Mouse (Mus musculus): ENCODE measurements around the gene Vim.
A peak's percentile ranks its signal among the peaks of the same experiment; 100 is the strongest.
"Not testable (repeated sequence)": the region's sequence is repeated elsewhere in the genome, so short reads cannot be mapped to it uniquely, and the experiment has no call there.

Gene Vim

GRCm38 (mm10) chr2:13570122-13570521 lies 3.6 kb upstream of the Vim start:
- no peak for DNase-seq (ENCODE audit: low spot score)

GRCm38 (mm10) chr2:13572101-13572553 lies 1.6 kb upstream of the Vim start:
- DNase-seq (ENCODE audit: low spot score) = no peak

DNA sequence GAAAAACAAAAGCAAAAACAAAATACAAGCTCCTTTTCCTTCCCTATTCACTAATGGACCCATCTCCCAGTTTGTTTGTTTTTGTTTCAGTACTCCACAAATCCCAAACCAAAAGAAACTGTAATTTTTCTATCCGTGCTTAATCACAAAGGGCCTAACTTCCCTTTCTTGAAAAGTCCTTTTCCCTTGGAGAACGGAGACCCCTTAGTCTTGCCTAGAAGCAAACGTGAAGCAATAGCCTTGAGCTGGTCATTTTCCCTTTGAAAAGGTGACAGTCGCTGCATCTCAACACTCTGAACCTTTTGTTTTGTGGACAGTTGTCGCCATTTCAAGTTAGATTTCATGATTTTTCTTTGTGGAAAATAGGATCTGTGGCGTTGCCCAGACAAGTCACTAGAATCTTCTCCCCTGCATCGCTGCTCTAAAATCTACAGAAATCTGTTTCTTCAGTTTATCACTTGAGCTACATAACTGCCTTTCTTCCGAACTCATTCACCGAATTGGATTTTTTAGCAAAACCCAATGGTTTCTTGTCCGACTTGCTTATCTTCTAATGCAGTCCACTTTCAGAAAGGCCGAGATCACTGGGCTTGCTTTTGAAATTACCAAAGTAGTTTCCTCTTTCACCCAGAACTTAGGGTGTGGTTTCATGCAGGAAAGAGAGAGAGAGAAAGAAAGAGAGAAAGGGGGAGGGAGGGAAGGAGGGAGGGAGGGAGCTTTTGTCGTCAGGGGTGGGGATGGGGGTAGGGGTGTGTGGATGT lies 900 bp upstream of the Vim start:
- no peak for DNase-seq (ENCODE audit: low spot score)

- peak; percentile 19 for DNase-seq (ENCODE audit: low spot score)
Measured at GRCm38 (mm10) chr2:13574066-13574800, 506 bp downstream of the Vim start.

DNA sequence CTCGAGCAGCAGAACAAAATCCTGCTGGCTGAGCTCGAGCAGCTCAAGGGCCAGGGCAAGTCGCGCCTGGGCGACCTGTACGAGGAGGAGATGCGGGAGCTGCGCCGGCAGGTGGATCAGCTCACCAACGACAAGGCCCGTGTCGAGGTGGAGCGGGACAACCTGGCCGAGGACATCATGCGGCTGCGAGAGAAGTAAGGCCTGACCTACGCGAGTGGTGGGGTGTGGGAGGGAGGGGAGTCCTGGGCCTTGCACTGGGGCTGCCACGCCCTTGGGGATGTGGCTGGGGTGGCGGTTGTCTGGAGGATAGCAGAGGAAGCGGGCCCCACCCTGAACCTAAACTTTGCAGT lies 1.0 kb downstream of the Vim start:
- peak; percentile 11 for DNase-seq (ENCODE audit: low spot score)

- peak; percentile 39 for DNase-seq (ENCODE audit: low spot score)
Measured at GRCm38 (mm10) chr2:13575287-13575801, 1.6 kb downstream of the Vim start.

GRCm38 (mm10) chr2:13575926-13576325 lies 2.2 kb downstream of the Vim start:
- no peak for DNase-seq (ENCODE audit: low spot score)

- DNase-seq (ENCODE audit: low spot score) = no peak
Measured at GRCm38 (mm10) chr2:13577399-13577798, 3.7 kb downstream of the Vim start.

GRCm38 (mm10) chr2:13578473-13579152 lies 4.9 kb downstream of the Vim start:
- no peak for DNase-seq (ENCODE audit: low spot score)

GRCm38 (mm10) chr2:13579315-13579714 lies 5.6 kb downstream of the Vim start:
- DNase-seq (ENCODE audit: low spot score) = no peak

DNA sequence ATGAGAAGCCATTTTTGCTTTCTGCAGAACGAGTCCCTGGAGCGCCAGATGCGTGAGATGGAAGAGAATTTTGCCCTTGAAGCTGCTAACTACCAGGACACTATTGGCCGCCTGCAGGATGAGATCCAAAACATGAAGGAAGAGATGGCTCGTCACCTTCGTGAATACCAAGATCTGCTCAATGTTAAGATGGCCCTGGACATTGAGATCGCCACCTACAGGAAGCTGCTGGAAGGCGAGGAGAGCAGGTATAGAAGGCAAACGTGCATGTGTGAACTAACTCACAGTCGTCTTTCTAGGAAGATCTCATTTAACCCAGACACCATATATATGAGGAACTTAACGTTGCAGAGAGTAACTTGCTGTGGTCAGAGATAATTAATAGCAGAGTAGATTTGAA lies 6.3 kb downstream of the Vim start:
- no peak for DNase-seq (ENCODE audit: low spot score)

GRCm38 (mm10) chr2:13582184-13582583 lies 8.5 kb downstream of the Vim start:
- DNase-seq (ENCODE audit: low spot score) = no peak

DNA sequence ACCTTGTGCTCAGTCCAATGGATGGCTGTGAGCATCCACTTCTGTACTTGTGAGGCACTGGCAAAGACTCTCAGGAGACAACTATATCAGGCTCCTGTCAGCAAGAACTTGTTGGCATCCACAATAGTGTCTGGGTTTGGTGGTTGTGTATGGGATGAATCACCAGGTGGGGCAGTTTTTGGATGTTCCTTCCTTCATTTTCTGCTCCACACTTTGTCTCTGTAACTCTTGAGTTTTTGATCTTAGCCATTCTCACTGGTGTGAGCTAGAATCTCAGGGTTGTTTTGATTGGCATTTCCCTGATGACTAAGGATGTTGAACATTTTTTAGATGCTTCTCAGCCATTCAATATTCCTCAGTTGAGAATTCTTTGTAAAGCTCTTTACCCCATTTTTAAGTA lies 10.0 kb downstream of the Vim start:
- DNase-seq (ENCODE audit: low spot score) = not testable (repeated sequence)

GRCm38 (mm10) chr2:13593328-13593727 lies 19.6 kb downstream of the Vim start:
- DNase-seq (ENCODE audit: low spot score) = no peak

DNA sequence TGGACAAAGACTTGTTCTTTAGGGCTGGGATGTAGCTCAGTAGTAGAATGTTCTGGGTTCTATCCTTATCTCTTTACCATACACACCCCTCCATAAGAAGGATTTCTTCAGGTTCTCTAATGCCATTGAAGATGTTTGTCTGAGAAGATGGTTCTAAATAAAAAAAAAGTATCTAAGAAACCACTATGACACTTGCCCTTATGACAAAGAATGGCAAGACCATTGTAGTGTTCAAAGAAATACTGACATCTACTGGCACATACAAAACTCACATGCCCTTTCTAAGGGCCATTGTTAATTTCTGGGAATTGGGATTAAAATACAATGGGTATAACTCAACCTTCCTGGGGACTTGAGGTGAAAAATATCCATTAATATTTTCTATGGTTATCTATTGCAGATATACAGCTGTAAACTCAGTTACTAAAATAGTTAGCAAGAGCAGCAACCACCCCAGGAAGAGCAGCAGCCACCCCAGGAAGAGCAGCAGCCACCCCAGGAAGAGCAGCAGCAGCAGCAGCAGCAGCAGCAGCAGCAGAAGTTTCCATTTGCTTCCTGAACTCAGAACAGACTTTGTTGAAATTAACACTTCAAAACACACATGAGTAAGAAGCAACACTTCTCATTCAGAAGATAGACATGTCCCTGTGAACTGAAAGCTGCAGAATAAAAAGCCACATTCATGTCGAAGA lies 23.4 kb downstream of the Vim start:
- no peak for DNase-seq (ENCODE audit: low spot score)

GRCm38 (mm10) chr2:13598166-13598565 lies 24.4 kb downstream of the Vim start:
- DNase-seq (ENCODE audit: low spot score) = no peak

DNA sequence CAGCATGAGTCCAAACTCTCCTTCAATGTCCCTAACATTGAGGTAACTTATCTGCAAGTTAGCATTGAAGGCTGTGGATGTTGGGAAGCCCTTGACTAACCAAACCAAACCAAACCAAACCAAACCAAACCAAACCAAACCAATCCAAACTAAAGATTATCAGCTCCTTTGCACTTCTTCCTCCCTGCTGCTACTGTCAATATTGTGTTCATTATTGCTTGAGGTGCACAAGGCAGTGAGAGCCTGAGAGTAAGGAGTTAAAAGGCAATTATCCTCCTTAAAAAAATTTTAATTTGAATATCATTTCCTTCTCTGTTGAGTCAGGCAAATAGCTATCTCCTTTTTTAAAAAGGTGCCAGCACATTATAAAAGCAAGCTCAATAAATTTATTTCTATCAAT lies 29.4 kb downstream of the Vim start:
- DNase-seq (ENCODE audit: low spot score) = no peak

DNA sequence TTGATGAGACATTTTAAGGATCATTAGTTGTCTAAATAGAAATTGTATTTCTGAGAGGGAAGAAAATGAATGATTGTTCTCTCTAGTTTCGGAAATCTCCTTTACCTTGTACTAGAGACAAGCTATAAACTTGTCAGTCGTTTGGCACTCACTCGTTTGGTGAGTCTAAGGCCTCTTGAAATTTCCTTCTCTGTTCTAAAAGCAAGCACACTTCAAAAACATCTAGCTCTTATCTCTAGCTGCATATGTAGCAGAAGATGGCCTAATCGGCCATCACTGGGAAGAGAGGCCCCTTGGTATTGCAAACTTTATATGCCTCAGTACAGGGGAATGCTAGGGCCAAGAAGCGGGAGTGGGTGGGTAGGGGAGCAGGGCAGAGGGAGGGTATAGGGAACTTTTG lies 29.9 kb downstream of the Vim start:
- DNase-seq (ENCODE audit: low spot score) = not testable (repeated sequence)

- no peak for DNase-seq (ENCODE audit: low spot score)
Measured at GRCm38 (mm10) chr2:13630136-13630832, 56.6 kb downstream of the Vim start.
